Mouse (Mus musculus) embryonic facial prominence, embryonic 11.5 days (tissue): ENCODE measurements around the gene Adh6a. TPM values are rescaled to one million over a fixed set of nuclear protein-coding genes. Genes with fewer than 3 reads are reported as not detected.

Source experiments
- ATAC-seq: fragments of 200-750 bp; cut with Nextera tagmentation; replicated peaks from 2 replicates; pipeline ENCODE4 v1.8.0; 2017; ENCODE audit warnings: low read depth; ENCODE audit not compliant: insufficient number of reproducible peaks, low FRiP score, low TSS enrichment
- DNase-seq: peaks from one replicate; pipeline ENCODE4 v3.0.0-alpha.2; 2015; ENCODE audit warnings: low spot score
- H3K27ac ChIP-seq: fragments of 300-500 bp; sonication (generic); replicated peaks from 2 replicates; pipeline ENCODE4 v1.5.1; 2014; ENCODE audit warnings: mild to moderate bottlenecking, low read depth, low read length, control low read depth
- H3K27me3 ChIP-seq: fragments of 300-500 bp; sonication (generic); 2 replicates; pipeline ENCODE4 v1.6.1; 2014; ENCODE audit warnings: mild to moderate bottlenecking, low read length, moderate library complexity, mixed read lengths; ENCODE audit not compliant: control insufficient read depth, insufficient read depth
- H3K36me3 ChIP-seq: fragments of 300-500 bp; sonication (generic); replicated peaks from 2 replicates; pipeline ENCODE4 v1.6.1; 2014; ENCODE audit warnings: low read depth, mild to moderate bottlenecking, low read length, moderate library complexity, mixed read lengths; ENCODE audit not compliant: control insufficient read depth, insufficient read depth
- H3K4me1 ChIP-seq: fragments of 300-500 bp; sonication (generic); 2 replicates; pipeline ENCODE4 v1.6.1; 2014; ENCODE audit warnings: low read length, mixed read lengths; ENCODE audit not compliant: control insufficient read depth, insufficient read depth
- H3K4me2 ChIP-seq: fragments of 300-500 bp; sonication (generic); 2 replicates; pipeline ENCODE4 v1.6.1; 2014; ENCODE audit warnings: low read depth, mild to moderate bottlenecking, control low read depth, low read length, moderate library complexity
- H3K4me3 ChIP-seq: fragments of 300-500 bp; sonication (generic); 2 replicates; pipeline ENCODE4 v1.5.1; 2014; ENCODE audit warnings: low read depth, low read length, control low read depth
- H3K9ac ChIP-seq: fragments of 300-500 bp; sonication (generic); replicated peaks from 2 replicates; pipeline ENCODE4 v1.6.1; 2014; ENCODE audit warnings: mild to moderate bottlenecking, control low read depth, low read length
- H3K9me3 ChIP-seq: fragments of 300-500 bp; sonication (generic); replicated peaks from 2 replicates; pipeline ENCODE4 v1.6.1; 2016; ENCODE audit warnings: mild to moderate bottlenecking, low read length, inconsistent platforms, mixed read lengths; ENCODE audit not compliant: control insufficient read depth
- WGBS: fragments of 180-500 bp; shearing (Covaris S2); extraction: QIAGEN DNeasy Blood & Tissue Kit; methylation state at CpG from one replicate; pipeline ENCODE4 v1.1.7; 2014; 5-methylcytosine and 5-hydroxymethylcytosine counted together
- polyA plus RNA-seq: library from polyadenylated mRNA; unstranded; fragments of >200 nt; fragmentation: Nextera tagmentation; extraction: Ambion mirVana; gene quantifications from 2 replicates; pipeline ENCODE4 v1.2.1, GENCODE M21; 2014

Adh6a gene
- polyA plus RNA-seq, result not detected in 2 replicates

- no peak for ATAC-seq
- H3K9me3 ChIP-seq, result no peaks in the 10 kb centered on the region
These were observed at the start of gene Adh6a for GRCm38 (mm10) chr3:138312965-138313364. Gene Adh6a, plus strand, starts transcription at chr3:138313286.

GRCm38 (mm10) chr3:138264648-138265047 lies 48.4 kb upstream of the Adh6a start:
- no peak for DNase-seq
- Histone ChIP-seq H3K4me3 (no peak overlapping the region), H3K9ac (no peak overlapping the region), H3K36me3 (no peaks in the 10 kb centered on the region), H3K9me3 (no peaks in the 10 kb centered on the region), H3K4me2 (no peak overlapping the region), H3K27me3 (no peaks in the 10 kb centered on the region), H3K27ac (no peak overlapping the region), H3K4me1 (no peaks in the 10 kb centered on the region)
- WGBS, result 79% methylated on average over 3 of the region's 3 CpGs
- ATAC-seq, result no peak

More at GRCm38 (mm10) chr3:138312965-138313364, at the start of gene Adh6a:
- no peaks in the 10 kb centered on the region for H3K27me3 ChIP-seq
- WGBS, result 84% methylated on average over 5 of the region's 5 CpGs
- DNase-seq, result no peak
- H3K36me3 ChIP-seq, result no peaks in the 10 kb centered on the region
- H3K4me1 ChIP-seq, result no peaks in the 10 kb centered on the region
- H3K9ac ChIP-seq, result no peak within 1 kb of the TSS
- H3K27ac ChIP-seq, result no peak within 1 kb of the TSS
- H3K4me3 ChIP-seq, result no peak within 1 kb of the TSS
- H3K4me2 ChIP-seq, result no peak within 1 kb of the TSS

GRCm38 (mm10) chr3:138270507-138270906 lies 42.6 kb upstream of the Adh6a start:
- 14% methylated on average over 1 of the region's 1 CpGs for WGBS
- no peak overlapping the region for H3K4me3 ChIP-seq
- no peak overlapping the region for H3K27ac ChIP-seq
- DNase-seq (no peak), ATAC-seq (no peak)
- H3K4me1 ChIP-seq, result no peaks in the 10 kb centered on the region
- H3K9ac ChIP-seq, result no peak overlapping the region
- H3K36me3 ChIP-seq, result no peaks in the 10 kb centered on the region
- H3K9me3 ChIP-seq, result no peaks in the 10 kb centered on the region
- no peak overlapping the region for H3K4me2 ChIP-seq
- no peaks in the 10 kb centered on the region for H3K27me3 ChIP-seq

GRCm38 (mm10) chr3:138271297-138271696 lies 41.8 kb upstream of the Adh6a start:
- no peak overlapping the region for H3K27ac ChIP-seq
- H3K27me3 ChIP-seq, result no peaks in the 10 kb centered on the region
- no peaks in the 10 kb centered on the region for H3K4me1 ChIP-seq
- no peak overlapping the region for H3K9ac ChIP-seq
- no peaks in the 10 kb centered on the region for H3K9me3 ChIP-seq
- no peak for DNase-seq
- H3K4me3 ChIP-seq, result no peak overlapping the region
- WGBS, result 74% methylated on average over 2 of the region's 2 CpGs
- ATAC-seq, result no peak
- H3K36me3 ChIP-seq, result no peaks in the 10 kb centered on the region
- H3K4me2 ChIP-seq, result no peak overlapping the region

DNA sequence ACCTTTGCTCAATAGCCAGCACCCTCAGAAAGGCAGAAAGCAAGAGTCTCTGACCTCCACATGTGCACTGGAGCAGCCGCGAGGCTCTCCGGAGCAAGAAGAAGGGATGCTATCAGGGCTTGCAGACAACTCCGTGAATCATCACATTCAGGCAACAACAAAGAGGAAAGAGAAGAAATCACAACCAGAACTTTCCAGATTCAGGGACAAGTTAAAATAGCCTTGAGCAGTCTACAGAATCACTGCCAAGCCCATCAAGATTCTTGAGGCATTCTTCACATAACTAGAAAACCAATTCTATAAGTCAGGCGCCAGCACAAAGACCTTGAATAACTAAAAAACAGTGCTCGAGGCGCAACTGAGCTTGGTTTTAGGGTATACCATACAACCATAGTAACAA lies 40.0 kb upstream of the Adh6a start:
- no peak overlapping the region for H3K27ac ChIP-seq
- 86% methylated on average over 7 of the region's 7 CpGs for WGBS
- H3K27me3 ChIP-seq, result no peaks in the 10 kb centered on the region
- H3K4me1 ChIP-seq, result no peaks in the 10 kb centered on the region
- no peak for ATAC-seq
- H3K36me3 ChIP-seq, result no peaks in the 10 kb centered on the region
- no peaks in the 10 kb centered on the region for H3K9me3 ChIP-seq
- no peak overlapping the region for H3K4me2 ChIP-seq
- H3K9ac ChIP-seq, result no peak overlapping the region
- H3K4me3 ChIP-seq, result no peak overlapping the region
- no peak for DNase-seq

DNA sequence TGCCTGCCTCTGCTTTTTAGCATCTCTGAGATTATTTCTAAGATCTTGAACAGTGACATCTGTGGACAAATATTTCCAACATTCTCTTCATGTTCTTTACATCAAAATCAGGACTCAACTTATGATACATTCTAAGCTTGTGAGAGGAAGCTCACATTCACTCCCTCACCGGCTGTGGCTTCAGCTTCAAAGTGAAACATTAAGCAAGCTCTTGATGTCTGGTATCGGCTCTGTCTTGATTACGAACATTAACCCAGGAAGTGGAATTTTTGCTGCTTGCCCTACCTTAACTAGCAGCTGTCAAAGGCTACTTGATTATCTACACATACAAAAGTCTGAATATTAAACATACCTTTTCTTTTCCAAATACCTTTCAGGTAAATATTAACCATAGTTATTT lies 38.0 kb upstream of the Adh6a start:
- Histone ChIP-seq H3K4me3 (no peak overlapping the region), H3K9me3 (no peaks in the 10 kb centered on the region), H3K27ac (no peak overlapping the region), H3K9ac (no peak overlapping the region), H3K36me3 (no peaks in the 10 kb centered on the region), H3K27me3 (no peaks in the 10 kb centered on the region), H3K4me1 (no peaks in the 10 kb centered on the region), H3K4me2 (no peak overlapping the region)
- ATAC-seq, result no peak
- DNase-seq, result no peak
- WGBS, result 81% methylated on average over 3 of the region's 3 CpGs

DNA sequence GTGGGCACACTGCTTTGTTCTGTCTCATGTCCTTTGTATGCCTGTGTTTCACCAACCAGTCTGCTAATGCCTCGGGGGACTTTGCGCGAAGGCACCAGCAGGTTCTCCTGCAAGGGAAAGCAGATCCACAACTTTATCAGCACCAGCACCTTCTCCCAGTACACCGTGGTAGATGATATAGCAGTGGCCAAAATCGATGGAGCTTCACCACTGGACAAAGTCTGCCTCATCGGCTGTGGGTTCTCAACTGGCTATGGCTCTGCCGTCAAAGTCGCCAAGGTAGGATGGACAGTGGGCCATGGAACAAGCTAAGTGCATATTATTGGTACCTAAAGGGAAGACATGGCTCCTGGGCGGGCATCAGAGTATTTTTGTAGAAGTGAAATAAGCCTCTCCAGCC lies 30.5 kb upstream of the Adh6a start:
- Histone ChIP-seq H3K9ac (no peak overlapping the region), H3K4me1 (no peaks in the 10 kb centered on the region), H3K4me3 (no peak overlapping the region), H3K36me3 (no peaks in the 10 kb centered on the region), H3K27me3 (no peaks in the 10 kb centered on the region), H3K27ac (no peak overlapping the region), H3K4me2 (no peak overlapping the region), H3K9me3 (no peaks in the 10 kb centered on the region)
- 87% methylated on average over 9 of the region's 9 CpGs for WGBS
- ATAC-seq (no peak), DNase-seq (no peak)

DNA sequence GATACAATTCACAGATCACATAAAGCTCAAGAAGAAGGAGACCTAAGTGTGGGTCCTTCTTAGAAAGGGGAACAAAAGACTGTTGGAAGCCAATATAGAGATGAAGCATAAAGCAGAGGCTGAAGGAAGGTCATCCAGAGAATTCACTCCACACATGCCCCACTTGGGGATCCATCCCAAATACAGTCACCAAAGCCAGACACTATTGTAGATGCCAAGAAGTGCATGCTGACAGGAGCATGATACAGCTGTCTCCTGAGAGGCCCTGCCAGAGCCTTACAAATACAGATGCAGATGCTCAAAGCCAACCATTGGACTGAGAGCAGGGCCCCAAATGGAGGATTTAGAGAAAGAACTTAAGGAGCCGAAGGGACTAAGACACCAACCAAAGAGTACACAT lies 29.3 kb upstream of the Adh6a start:
- 96% methylated on average over 1 of the region's 1 CpGs for WGBS
- no peak overlapping the region for H3K9ac ChIP-seq
- no peaks in the 10 kb centered on the region for H3K27me3 ChIP-seq
- no peaks in the 10 kb centered on the region for H3K4me1 ChIP-seq
- no peaks in the 10 kb centered on the region for H3K9me3 ChIP-seq
- ATAC-seq (no peak), DNase-seq (no peak)
- no peak overlapping the region for H3K4me2 ChIP-seq
- H3K36me3 ChIP-seq, result no peaks in the 10 kb centered on the region
- no peak overlapping the region for H3K27ac ChIP-seq
- no peak overlapping the region for H3K4me3 ChIP-seq
